Mouse (Mus musculus) forebrain, embryonic 16.5 days (tissue): ENCODE results near the gene 4930579G24Rik. TPM values are rescaled to one million over a fixed set of nuclear protein-coding genes. Genes with fewer than 3 reads are reported as not detected.

Experiments
- ATAC-seq: fragments of 200-750 bp; cut with Nextera tagmentation; 2 replicates; pipeline ENCODE4 v1.8.0; 2017; ENCODE audit warnings: mild to moderate bottlenecking, moderate library complexity
- H3K27ac ChIP-seq: fragments of 300-500 bp; sonication (generic); 2 replicates; pipeline ENCODE4 v1.5.1; 2014; ENCODE audit warnings: low read length, control low read depth
- H3K27me3 ChIP-seq: fragments of 300-500 bp; sonication (generic); replicated peaks from 2 replicates; pipeline ENCODE4 v1.6.1; 2014; ENCODE audit warnings: low read length; ENCODE audit not compliant: control insufficient read depth, insufficient read depth
- H3K36me3 ChIP-seq: fragments of 300-500 bp; sonication (generic); 2 replicates; pipeline ENCODE4 v1.6.1; 2014; ENCODE audit not compliant: control insufficient read depth, insufficient read depth
- H3K4me1 ChIP-seq: fragments of 300-500 bp; sonication (generic); replicated peaks from 2 replicates; pipeline ENCODE4 v1.6.1; 2014; ENCODE audit warnings: low read length; ENCODE audit not compliant: control insufficient read depth, insufficient read depth
- H3K4me2 ChIP-seq: fragments of 300-500 bp; sonication (generic); 2 replicates; pipeline ENCODE4 v1.6.1; 2014; ENCODE audit warnings: mild to moderate bottlenecking, low read length, control low read depth
- H3K4me3 ChIP-seq: fragments of 300-500 bp; sonication (generic); replicated peaks from 2 replicates; pipeline ENCODE4 v1.5.1; 2014; ENCODE audit warnings: mild to moderate bottlenecking, low read length, control low read depth
- H3K9ac ChIP-seq: fragments of 300-500 bp; sonication (generic); replicated peaks from 2 replicates; pipeline ENCODE4 v1.6.1; 2014; ENCODE audit warnings: low read depth, low read length, control low read depth
- H3K9me3 ChIP-seq: fragments of 300-500 bp; sonication (generic); 2 replicates; pipeline ENCODE4 v1.6.1; 2016; ENCODE audit warnings: low read length; ENCODE audit not compliant: control insufficient read depth
- WGBS: fragments of 180-500 bp; shearing (Covaris S2); extraction: QIAGEN DNeasy Blood & Tissue Kit; methylation state at CpG from one replicate; pipeline ENCODE4 v1.1.7; 2014; 5-methylcytosine and 5-hydroxymethylcytosine counted together
- polyA plus RNA-seq: library from polyadenylated mRNA; unstranded; fragments of >200 nt; fragmentation: Nextera tagmentation; extraction: Ambion mirVana; gene quantifications from 2 replicates; pipeline ENCODE4 v1.2.1, GENCODE M21; 2015

Gene 4930579G24Rik
- polyA plus RNA-seq = 9.9 and 11.3 TPM in 2 replicates

- peak within 1 kb of the TSS; percentile 66 for H3K4me3 ChIP-seq
- WGBS = under 1% methylated on average over 60 of the region's 60 CpGs
- no peaks in the 10 kb centered on the region for H3K9me3 ChIP-seq
- ATAC-seq = peak; percentile 98
- peak within 1 kb of the TSS; percentile 73 for H3K4me2 ChIP-seq
- peaks cover 11% of the 10 kb centered on the region for H3K4me1 ChIP-seq
- H3K9ac ChIP-seq = peak within 1 kb of the TSS; percentile 80
- H3K27me3 ChIP-seq = no peaks in the 10 kb centered on the region
- peak within 1 kb of the TSS; percentile 79 for H3K27ac ChIP-seq
- peaks cover 10% of the 10 kb centered on the region for H3K36me3 ChIP-seq
Observed at GRCm38 (mm10) chr3:79628561-79629415, at the start of gene 4930579G24Rik. Gene 4930579G24Rik, plus strand, starts transcription at chr3:79629079.

DNA sequence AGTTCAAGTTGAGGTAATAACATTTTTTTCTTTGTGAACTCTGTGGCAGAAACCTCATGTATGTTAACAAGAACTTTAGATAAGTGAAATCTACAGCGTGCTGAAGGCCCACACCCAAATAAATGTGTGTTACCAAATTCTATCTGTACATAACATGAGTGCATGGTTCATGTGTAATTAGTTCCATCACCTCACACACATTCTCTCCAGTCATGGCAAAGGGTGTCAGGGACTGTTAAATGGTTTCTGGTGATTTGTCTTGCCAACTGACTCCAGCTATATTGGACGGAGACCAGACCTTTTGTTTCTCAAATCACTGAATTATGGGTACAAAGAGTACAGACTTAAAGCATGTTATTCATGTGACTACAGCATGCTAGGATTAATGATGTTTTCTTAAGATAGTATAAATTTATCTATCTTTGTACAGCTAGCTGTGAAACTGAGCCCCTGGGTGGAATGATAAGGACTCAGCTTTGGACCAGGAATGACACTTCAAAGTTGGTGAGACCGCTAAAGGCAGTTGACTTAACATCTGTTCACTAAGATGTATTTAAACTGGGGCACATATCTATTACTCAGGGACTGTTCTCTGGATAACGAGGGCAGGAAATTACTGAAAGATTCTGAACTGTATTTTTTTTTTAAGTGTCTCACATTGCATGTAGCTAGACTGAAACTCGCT lies 48.8 kb upstream of the 4930579G24Rik start:
- Histone ChIP-seq H3K27me3 (no peaks in the 10 kb centered on the region), H3K9me3 (no peaks in the 10 kb centered on the region), H3K36me3 (no peaks in the 10 kb centered on the region), H3K4me3 (no peak overlapping the region), H3K4me2 (no peak overlapping the region), H3K4me1 (peaks cover 4% of the 10 kb centered on the region), H3K27ac (no peak overlapping the region), H3K9ac (no peak overlapping the region)
- WGBS = 78% methylated on average over 5 of the region's 5 CpGs
- no peak for ATAC-seq

- no peak overlapping the region for H3K9ac ChIP-seq
- H3K4me1 ChIP-seq = peaks cover under 1% of the 10 kb centered on the region
- no peaks in the 10 kb centered on the region for H3K27me3 ChIP-seq
- no peak overlapping the region for H3K27ac ChIP-seq
- peak; percentile 74 for ATAC-seq
- H3K4me3 ChIP-seq = no peak overlapping the region
- 6% methylated on average over 6 of the region's 6 CpGs for WGBS
- no peaks in the 10 kb centered on the region for H3K36me3 ChIP-seq
- no peaks in the 10 kb centered on the region for H3K9me3 ChIP-seq
- H3K4me2 ChIP-seq = no peak overlapping the region
Observed at GRCm38 (mm10) chr3:79586804-79587203, 42.1 kb upstream of the 4930579G24Rik start.

- Histone ChIP-seq H3K9me3 (no peaks in the 10 kb centered on the region), H3K9ac (no peak overlapping the region), H3K27ac (no peak overlapping the region), H3K4me2 (no peak overlapping the region), H3K4me1 (peaks cover 14% of the 10 kb centered on the region), H3K27me3 (no peaks in the 10 kb centered on the region), H3K36me3 (peaks cover 4% of the 10 kb centered on the region; the same call in 1 of the 2 replicates), H3K4me3 (no peak overlapping the region)
- whole genome bisulfite sequencing = 82% methylated on average over 2 of the region's 2 CpGs
- no peak for ATAC-seq
Observed at GRCm38 (mm10) chr3:79589671-79590070, 39.2 kb upstream of the 4930579G24Rik start.

- Histone ChIP-seq H3K4me3 (peak within 1 kb of the TSS; percentile 78), H3K9ac (peak within 1 kb of the TSS; percentile 77), H3K36me3 (peaks cover 12% of the 10 kb centered on the region; the same call in 1 of the 2 replicates), H3K9me3 (no peaks in the 10 kb centered on the region), H3K4me1 (peaks cover 14% of the 10 kb centered on the region), H3K4me2 (peak within 1 kb of the TSS; percentile 89), H3K27ac (peak within 1 kb of the TSS; percentile 63), H3K27me3 (no peaks in the 10 kb centered on the region)
- WGBS = 4% methylated on average over 62 of the region's 63 CpGs
- peak; percentile 91 for ATAC-seq
Observed at GRCm38 (mm10) chr3:79590863-79591792, 37.8 kb upstream of the 4930579G24Rik start, which contains the start of gene Ppid. Gene Ppid, plus strand, starts transcription at chr3:79591342.

GRCm38 (mm10) chr3:79591793-79592471 lies 36.9 kb upstream of the 4930579G24Rik start:
- peak overlapping the region; percentile 78 for H3K4me3 ChIP-seq
- ATAC-seq = no peak; the same call in 1 of the 2 replicates
- peak overlapping the region; percentile 89 for H3K4me2 ChIP-seq
- no peaks in the 10 kb centered on the region for H3K27me3 ChIP-seq
- peaks cover 14% of the 10 kb centered on the region for H3K4me1 ChIP-seq
- H3K36me3 ChIP-seq = peaks cover 12% of the 10 kb centered on the region; the same call in 1 of the 2 replicates
- H3K9ac ChIP-seq = peak overlapping the region; percentile 77
- WGBS = 6% methylated on average over 15 of the region's 15 CpGs
- no peak overlapping the region for H3K27ac ChIP-seq
- H3K9me3 ChIP-seq = no peaks in the 10 kb centered on the region

DNA sequence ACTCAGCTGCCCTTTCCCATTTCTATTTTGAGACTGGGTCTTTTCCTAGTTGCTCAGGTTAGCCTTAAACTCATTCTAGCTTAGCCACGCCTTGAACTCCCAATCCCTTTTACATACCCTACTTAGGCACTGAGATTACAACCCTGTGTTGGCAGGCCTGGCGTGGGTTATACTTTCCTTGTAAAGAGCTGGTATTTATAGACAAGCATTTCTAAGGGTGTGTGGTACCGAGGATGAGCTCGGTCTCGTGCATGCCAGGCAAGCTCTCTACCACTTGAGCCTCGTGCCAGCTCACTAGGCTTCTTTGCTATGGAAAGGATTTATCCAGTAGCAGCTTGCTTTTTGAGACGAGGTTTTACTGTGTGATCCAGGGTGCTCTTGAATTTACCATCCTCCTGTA lies 33.4 kb upstream of the 4930579G24Rik start:
- Histone ChIP-seq H3K4me1 (peaks cover 14% of the 10 kb centered on the region), H3K4me2 (no peak overlapping the region), H3K4me3 (no peak overlapping the region), H3K27ac (no peak overlapping the region), H3K9me3 (no peaks in the 10 kb centered on the region), H3K27me3 (no peaks in the 10 kb centered on the region), H3K36me3 (peaks cover 28% of the 10 kb centered on the region), H3K9ac (no peak overlapping the region)
- WGBS = 96% methylated on average over 7 of the region's 7 CpGs
- no peak for ATAC-seq

GRCm38 (mm10) chr3:79609886-79610285 lies 19.0 kb upstream of the 4930579G24Rik start:
- WGBS = 89% methylated on average over 2 of the region's 2 CpGs
- ATAC-seq = no peak
- H3K36me3 ChIP-seq = peaks cover 29% of the 10 kb centered on the region
- no peaks in the 10 kb centered on the region for H3K27me3 ChIP-seq
- no peaks in the 10 kb centered on the region for H3K9me3 ChIP-seq
- no peak overlapping the region for H3K27ac ChIP-seq
- H3K4me2 ChIP-seq = no peak overlapping the region
- no peaks in the 10 kb centered on the region for H3K4me1 ChIP-seq
- no peak overlapping the region for H3K4me3 ChIP-seq
- H3K9ac ChIP-seq = no peak overlapping the region
